Mouse (Mus musculus): ENCODE data around the gene Cdhr5. TPM values are rescaled to one million over a fixed set of nuclear protein-coding genes. Genes with fewer than 3 reads are reported as not detected.
A peak's percentile ranks its signal among the peaks of the same experiment; 100 is the strongest.

Cdhr5 gene
- polyA plus RNA-seq, 1 experiment from 2014 or later: not detected

DNA sequence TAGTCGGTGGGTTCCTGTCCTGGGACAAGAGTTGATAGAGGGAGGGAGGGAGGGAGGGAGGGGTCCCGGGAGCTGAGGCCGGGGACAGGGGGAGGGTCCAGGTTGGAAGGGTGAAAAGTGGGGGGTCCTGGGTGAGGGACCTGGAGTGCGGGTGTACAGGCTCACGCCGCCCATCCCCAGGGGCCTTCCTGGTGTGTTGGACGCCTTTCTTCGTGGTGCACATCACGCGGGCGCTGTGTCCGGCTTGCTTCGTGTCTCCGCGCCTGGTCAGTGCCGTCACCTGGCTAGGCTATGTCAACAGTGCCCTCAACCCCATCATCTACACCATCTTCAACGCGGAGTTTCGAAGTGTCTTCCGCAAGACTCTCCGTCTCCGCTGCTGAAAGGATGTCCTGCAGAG is 17.9 kb upstream of the Cdhr5 start:
- peaks cover 14% of the 10 kb centered on the region for H3K36me3 ChIP-seq
- peaks cover 25% of the 10 kb centered on the region for H3K4me1 ChIP-seq
- no peaks in the 10 kb centered on the region for H3K9me3 ChIP-seq
- WGBS: 4% methylated on average over 19 of the region's 22 CpGs
- peaks cover 56% of the 10 kb centered on the region for H3K27me3 ChIP-seq
- H3K27ac ChIP-seq (replicated peaks): no peak overlapping the region
- 0 out of 2 replicates have a peak overlapping the region, but pooled peaks have one; percentile 4 for H3K4me3 ChIP-seq
- H3K4me2 ChIP-seq (replicated peaks): peak overlapping the region; percentile 60
- no peak overlapping the region for H3K9ac ChIP-seq (replicated peaks)
- no peak for ATAC-seq (replicated peaks)

DNA sequence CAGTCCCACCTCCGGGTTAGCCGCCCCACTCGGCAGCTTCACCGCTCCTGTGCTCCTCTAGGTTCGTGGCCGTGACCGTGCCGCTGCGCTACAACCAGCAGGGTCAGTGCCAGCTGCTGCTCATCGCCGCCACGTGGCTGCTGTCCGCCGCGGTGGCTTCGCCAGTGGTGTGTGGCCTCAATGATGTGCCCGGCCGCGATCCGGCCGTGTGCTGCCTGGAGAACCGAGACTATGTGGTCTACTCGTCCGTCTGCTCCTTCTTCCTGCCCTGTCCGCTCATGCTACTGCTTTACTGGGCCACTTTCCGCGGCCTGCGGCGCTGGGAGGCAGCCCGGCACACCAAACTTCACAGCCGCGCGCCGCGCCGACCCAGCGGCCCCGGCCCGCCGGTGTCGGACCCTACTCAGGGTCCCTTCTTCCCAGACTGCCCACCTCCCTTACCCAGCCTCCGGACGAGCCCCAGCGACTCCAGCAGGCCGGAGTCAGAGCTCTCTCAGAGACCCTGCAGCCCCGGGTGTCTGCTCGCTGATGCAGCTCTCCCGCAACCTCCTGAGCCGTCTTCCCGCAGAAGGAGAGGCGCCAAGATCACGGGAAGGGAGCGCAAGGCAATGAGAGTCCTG is 17.4 kb upstream of the Cdhr5 start:
- Histone ChIP-seq H3K4me3 (peak overlapping the region; percentile 28), H3K9ac (replicated peaks) (peak overlapping the region; percentile 28; the same call in 1 of the 2 replicates)

DNA sequence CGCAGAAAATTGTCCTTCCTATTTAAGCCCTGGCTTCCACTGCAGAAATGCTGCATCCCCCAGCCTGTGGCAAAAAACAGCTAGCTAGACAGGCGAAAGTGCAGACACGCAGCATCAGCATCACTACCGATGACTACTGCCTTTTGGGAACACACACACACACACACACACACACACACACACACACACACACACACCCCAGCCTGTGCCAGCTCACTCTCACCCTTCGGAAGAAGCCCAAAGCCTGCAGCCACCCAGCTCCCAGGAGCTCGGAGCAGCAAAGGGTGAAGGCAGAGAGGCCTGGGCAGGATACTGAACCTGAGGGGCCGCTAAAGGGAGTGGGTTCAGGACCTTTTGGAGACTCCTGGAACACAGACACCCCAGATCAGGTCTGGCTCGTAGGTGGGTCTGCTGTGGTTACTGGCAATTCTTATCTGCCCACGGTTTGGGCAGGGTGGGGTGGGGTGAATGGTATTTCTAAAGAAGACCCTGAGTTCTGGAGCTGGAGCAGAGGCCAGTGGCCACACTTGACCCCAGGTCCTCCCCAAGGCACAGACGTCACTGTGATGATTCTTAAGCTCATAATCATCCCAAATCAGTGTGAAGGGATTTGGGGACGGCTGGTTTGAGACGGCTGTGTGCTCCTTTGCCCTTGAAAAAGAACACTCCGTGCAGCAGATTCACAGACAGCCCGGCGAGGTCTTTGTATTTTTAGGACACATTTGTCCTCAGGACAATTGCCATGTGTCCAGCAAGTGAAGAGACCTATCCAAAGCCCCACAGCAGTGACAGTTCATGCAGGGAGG is 16.2 kb upstream of the Cdhr5 start:
- peak overlapping the region; percentile 65 for H3K9ac ChIP-seq (replicated peaks)
- no peak overlapping the region for H3K27ac ChIP-seq (replicated peaks)
- H3K36me3 ChIP-seq: peaks cover 11% of the 10 kb centered on the region
- no peaks in the 10 kb centered on the region for H3K9me3 ChIP-seq
- ATAC-seq (replicated peaks): peak; percentile 28; the same call in 1 of the 2 replicates
- peak overlapping the region; percentile 96 for H3K4me2 ChIP-seq (replicated peaks)
- WGBS: 36% methylated on average over 15 of the region's 15 CpGs
- H3K4me1 ChIP-seq: peaks cover 25% of the 10 kb centered on the region
- H3K27me3 ChIP-seq: peaks cover 56% of the 10 kb centered on the region
- peak overlapping the region; percentile 57 for H3K4me3 ChIP-seq

More for the DNA sequence above, 17.4 kb upstream of the Cdhr5 start:
- WGBS: 1% methylated on average over 53 of the region's 53 CpGs
- peaks cover 11% of the 10 kb centered on the region for H3K36me3 ChIP-seq
- H3K4me1 ChIP-seq: peaks cover 25% of the 10 kb centered on the region
- H3K4me2 ChIP-seq (replicated peaks): peak overlapping the region; percentile 60
- peaks cover 56% of the 10 kb centered on the region for H3K27me3 ChIP-seq
- no peak overlapping the region for H3K27ac ChIP-seq (replicated peaks)
- ATAC-seq (replicated peaks): no peak
- H3K9me3 ChIP-seq: no peaks in the 10 kb centered on the region

DNA sequence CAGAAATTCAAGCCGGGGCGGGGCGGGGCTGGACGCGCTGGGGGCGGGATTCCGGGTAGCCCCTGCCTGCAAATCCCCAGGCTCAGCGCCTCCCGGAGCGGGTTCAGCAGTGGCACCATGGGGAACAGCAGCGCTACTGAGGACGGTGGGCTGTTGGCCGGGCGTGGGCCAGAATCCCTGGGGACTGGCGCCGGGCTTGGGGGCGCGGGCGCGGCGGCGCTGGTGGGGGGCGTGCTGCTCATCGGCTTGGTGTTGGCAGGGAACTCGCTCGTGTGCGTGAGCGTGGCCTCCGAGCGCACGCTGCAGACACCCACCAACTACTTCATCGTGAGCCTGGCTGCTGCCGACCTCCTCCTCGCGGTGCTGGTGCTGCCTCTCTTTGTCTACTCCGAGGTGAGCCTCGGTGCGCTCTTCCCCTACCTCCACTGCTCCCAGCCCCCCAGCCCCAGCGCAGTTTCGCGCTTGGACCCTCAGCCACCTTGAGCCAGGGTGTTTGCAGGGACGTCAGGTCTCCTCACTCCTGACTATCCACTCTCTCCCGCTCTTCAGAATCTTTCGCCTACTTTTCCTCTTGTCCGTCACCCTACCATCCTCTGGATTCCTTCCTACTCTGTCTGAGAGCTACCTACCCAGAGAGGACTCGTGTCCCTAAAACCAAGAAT is 15.5 kb upstream of the Cdhr5 start, which contains the start of gene Drd4:
TSS of gene Drd4 (plus strand) at position 86 of the 662 bp plus-strand sequence.
- WGBS: under 1% methylated on average over 42 of the region's 46 CpGs
- no peaks in the 10 kb centered on the region for H3K9me3 ChIP-seq
- peak within 1 kb of the TSS; percentile 65 for H3K9ac ChIP-seq (replicated peaks)
- H3K36me3 ChIP-seq: peaks cover 8% of the 10 kb centered on the region
- ATAC-seq (replicated peaks): peak; percentile 83
- no peak within 1 kb of the TSS for H3K27ac ChIP-seq (replicated peaks)
- H3K4me3 ChIP-seq: peak within 1 kb of the TSS; percentile 57
- peaks cover 56% of the 10 kb centered on the region for H3K27me3 ChIP-seq
- peaks cover 25% of the 10 kb centered on the region for H3K4me1 ChIP-seq
- peak within 1 kb of the TSS; percentile 96 for H3K4me2 ChIP-seq (replicated peaks)

DNA sequence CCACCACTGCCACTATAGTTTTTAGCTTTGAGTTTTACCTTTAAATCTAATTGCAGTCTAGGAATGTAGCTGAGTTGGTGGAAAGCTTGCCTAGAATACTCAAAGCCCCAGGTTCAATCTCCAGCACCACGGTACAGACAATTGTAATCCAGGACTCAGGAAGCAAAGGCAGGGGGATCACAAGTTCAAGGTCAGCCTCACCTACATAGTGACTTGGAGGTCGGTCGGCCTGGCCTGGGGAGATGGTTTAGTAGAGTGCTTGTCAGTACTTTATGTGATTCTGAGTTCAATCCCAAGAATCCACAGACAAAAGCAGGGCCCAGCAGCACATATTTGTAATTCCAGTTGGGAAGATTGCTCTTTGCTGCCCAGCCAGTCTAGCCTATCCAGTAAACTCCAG is 11.5 kb upstream of the Cdhr5 start:
- peaks cover 28% of the 10 kb centered on the region for H3K27me3 ChIP-seq
- H3K4me3 ChIP-seq: no peak overlapping the region
- peaks cover 12% of the 10 kb centered on the region; the same call in 1 of the 2 replicates for H3K4me1 ChIP-seq
- no peak for ATAC-seq (replicated peaks)
- H3K9me3 ChIP-seq: no peaks in the 10 kb centered on the region
- H3K4me2 ChIP-seq (replicated peaks): no peak overlapping the region
- no peaks in the 10 kb centered on the region for H3K36me3 ChIP-seq
- 81% methylated on average over 3 of the region's 3 CpGs for WGBS
- no peak overlapping the region for H3K9ac ChIP-seq (replicated peaks)
- no peak overlapping the region for H3K27ac ChIP-seq (replicated peaks)

DNA sequence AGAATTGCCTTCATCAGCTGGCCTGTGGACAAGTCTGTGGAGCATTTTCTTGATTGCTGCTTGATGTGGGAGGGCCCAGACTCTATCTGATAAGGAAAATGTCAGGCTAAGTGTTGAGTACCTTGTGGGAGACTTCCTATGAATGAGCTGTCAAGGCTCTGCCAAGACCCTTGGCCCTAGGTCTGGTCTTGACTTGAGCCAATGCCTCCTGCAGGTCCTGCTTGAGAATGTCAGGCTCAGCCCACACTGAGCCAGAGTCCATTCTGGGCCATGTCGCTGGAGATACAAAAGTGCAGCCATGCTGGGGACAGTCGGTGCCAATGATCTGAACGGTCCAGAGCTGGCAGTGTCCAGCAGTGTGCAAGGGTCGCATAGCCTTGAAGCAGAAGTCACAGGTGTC is 6.2 kb upstream of the Cdhr5 start:
- no peak for ATAC-seq (replicated peaks)
- Histone ChIP-seq H3K27ac (replicated peaks) (no peak overlapping the region), H3K9ac (replicated peaks) (no peak overlapping the region), H3K36me3 (no peaks in the 10 kb centered on the region), H3K9me3 (no peaks in the 10 kb centered on the region), H3K27me3 (no peaks in the 10 kb centered on the region), H3K4me1 (peaks cover 9% of the 10 kb centered on the region), H3K4me3 (no peak overlapping the region), H3K4me2 (replicated peaks) (no peak overlapping the region)
- 85% methylated on average over 4 of the region's 4 CpGs for WGBS

DNA sequence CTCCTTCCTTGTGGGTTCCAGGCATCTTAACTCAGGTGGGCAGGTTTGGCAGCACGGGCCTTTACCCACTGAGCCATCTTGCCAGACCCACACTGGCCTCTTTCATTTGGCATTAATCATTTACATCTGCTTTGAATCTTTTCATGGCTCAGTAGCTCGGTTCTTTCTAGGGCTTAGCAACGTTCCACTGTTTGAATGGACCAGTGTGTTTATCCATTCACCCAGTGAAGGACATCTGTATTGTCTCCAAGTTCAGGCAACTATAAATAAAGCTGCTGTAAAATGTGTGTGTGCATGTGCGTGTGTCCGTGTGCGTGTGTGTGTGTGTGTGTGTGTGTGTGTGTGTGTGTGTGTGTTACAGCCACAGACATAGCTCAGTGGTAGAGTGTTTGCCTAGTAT is 4.9 kb upstream of the Cdhr5 start:
- peaks cover 9% of the 10 kb centered on the region for H3K4me1 ChIP-seq
- H3K9ac ChIP-seq (replicated peaks): no peak overlapping the region
- no peaks in the 10 kb centered on the region for H3K27me3 ChIP-seq
- peak; percentile 27; the same call in 1 of the 2 replicates for ATAC-seq (replicated peaks)
- no peak overlapping the region for H3K27ac ChIP-seq (replicated peaks)
- H3K4me2 ChIP-seq (replicated peaks): no peak overlapping the region
- 27% methylated on average over 6 of the region's 6 CpGs for WGBS
- H3K4me3 ChIP-seq: no peak overlapping the region
- H3K9me3 ChIP-seq: no peaks in the 10 kb centered on the region
- no peaks in the 10 kb centered on the region for H3K36me3 ChIP-seq

DNA sequence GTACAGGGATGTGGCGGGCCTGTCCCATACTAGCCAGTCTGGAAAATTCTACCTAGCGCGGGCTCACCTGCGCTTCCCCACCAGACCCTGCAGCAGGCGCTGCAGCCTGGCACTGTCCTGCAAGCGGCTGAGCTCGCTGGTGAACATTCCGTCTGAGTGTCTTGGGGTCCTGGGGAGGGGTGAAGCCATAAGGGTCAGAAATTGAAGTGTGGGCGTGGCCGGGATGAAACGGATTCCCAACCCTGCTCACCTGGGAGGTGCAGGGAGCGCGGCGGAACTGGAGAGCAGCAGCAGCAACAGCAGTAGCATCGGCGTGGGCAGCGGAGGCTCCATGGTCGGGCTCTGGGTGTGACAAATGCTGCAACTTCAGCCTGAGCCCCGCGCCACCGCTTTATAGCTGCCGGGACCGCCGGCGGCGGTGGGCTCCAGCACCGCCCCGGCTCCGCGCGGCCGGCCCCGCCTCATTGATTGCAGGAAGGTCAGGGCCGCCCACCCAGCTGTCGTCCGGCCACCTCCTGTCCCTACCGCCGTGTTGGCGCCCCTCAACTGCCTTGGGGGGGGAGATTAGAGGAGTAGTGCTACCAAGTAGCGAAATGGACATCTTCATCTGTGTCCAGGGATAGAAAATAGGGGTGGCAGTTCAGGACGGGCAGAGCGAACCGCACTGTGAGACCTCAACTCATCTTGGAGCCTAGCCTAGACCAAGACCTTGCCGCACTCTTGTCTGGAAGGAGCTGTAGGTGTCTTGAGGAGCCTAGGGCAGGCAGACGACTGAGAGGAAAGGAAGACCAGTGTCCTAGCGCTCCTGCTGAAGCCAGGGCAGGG is 2.4 kb upstream of the Cdhr5 start, which contains the start of gene Sct:
TSS of gene Sct (minus strand) at position 368 of the 825 bp plus-strand sequence.
- Histone ChIP-seq H3K4me2 (replicated peaks) (peak within 1 kb of the TSS; percentile 98), H3K9me3 (no peaks in the 10 kb centered on the region), H3K4me3 (peak within 1 kb of the TSS; percentile 47), H3K27me3 (no peaks in the 10 kb centered on the region), H3K27ac (replicated peaks) (no peak within 1 kb of the TSS), H3K9ac (replicated peaks) (peak within 1 kb of the TSS; percentile 59), H3K36me3 (no peaks in the 10 kb centered on the region), H3K4me1 (peaks cover 9% of the 10 kb centered on the region)
- 2% methylated on average over 46 of the region's 46 CpGs for WGBS
- peak; percentile 72 for ATAC-seq (replicated peaks)

DNA sequence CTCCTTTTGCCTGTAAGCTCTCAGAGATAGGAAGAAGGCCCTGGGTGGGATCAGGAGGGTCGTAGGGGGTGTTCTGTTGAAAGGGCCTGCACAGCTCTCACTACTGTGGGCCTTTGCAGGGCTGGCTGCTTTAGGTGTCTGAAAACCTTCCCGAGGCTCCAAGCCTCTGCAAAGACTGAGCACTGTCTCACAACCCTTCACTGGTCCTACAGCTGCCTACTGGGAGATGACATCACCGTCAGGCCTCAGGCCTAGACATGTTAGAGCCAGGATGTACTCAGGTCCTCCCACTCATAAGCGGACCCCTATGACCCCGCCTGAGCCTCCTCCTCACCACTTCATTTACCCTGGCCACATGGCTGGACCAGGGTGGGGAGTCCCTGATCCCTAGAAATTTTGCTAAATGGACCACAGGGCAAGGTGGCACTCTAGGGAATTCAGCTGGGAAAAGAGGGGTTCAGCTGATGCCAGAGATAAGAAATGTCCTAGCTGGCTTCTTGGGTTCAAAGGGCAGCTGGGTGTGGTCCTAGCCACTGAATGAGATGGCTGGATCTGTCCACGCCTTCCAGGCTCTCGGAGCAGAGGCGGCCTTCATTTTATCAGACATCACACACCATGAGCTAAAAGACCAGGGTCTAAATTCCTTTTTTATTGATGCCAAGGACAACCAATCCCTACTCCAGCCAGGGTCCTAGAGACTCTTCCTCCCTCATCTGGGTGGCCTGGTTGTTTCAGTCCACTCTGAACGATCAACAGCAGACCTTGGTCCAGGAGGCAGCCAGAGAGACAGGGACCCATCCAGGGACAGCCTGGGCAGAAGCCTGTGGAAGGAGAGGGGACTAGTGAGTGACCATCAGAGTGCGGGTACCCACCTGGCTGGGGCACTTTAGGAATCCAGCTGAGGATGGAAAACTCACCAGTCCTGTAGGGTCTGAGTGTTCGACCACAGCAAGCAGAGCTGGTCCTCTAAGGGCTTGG is 1.4 kb upstream of the Cdhr5 start:
- H3K27me3 ChIP-seq: no peaks in the 10 kb centered on the region
- ATAC-seq (replicated peaks): no peak
- no peak overlapping the region for H3K4me3 ChIP-seq
- 81% methylated on average over 11 of the region's 11 CpGs for WGBS
- H3K27ac ChIP-seq (replicated peaks): no peak overlapping the region
- no peak overlapping the region for H3K9ac ChIP-seq (replicated peaks)
- peak overlapping the region; percentile 98; the same call in 1 of the 2 replicates for H3K4me2 ChIP-seq (replicated peaks)
- H3K4me1 ChIP-seq: peaks cover 9% of the 10 kb centered on the region
- no peaks in the 10 kb centered on the region for H3K36me3 ChIP-seq
- H3K9me3 ChIP-seq: no peaks in the 10 kb centered on the region

DNA sequence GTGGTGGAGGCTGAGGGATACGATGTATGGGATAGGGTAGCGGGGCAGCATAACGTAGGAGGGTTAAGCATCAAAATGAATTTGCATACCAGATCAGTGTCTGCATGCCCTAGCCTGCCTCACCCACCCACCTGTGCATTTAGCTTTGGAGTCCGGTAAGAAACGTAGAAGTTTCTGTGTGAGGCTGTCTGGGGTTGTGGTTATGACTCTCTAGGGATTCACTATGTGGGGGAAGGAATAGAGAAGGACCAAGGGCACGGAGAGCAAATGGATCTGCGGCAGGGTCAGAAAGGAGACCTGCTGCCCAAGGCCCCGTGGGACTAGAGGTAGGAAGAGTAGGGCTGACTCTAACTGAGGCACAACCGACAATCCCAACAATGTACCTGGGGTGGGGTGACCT is 1.2 kb downstream of the Cdhr5 start:
- Histone ChIP-seq H3K27ac (replicated peaks) (no peak overlapping the region), H3K9ac (replicated peaks) (no peak overlapping the region), H3K27me3 (no peaks in the 10 kb centered on the region), H3K4me2 (replicated peaks) (no peak overlapping the region), H3K4me3 (no peak overlapping the region), H3K9me3 (no peaks in the 10 kb centered on the region), H3K4me1 (peaks cover 9% of the 10 kb centered on the region), H3K36me3 (no peaks in the 10 kb centered on the region)
- no peak for ATAC-seq (replicated peaks)
- 85% methylated on average over 9 of the region's 9 CpGs for WGBS

Data from forebrain, embryonic 15.5 days (tissue).